Mouse (Mus musculus) erythroid progenitor cell, adult 5-6 weeks (primary cell): ENCODE data around the gene Slc7a6os. TPM values are rescaled to one million over a fixed set of nuclear protein-coding genes. Genes with fewer than 3 reads are reported as not detected.
A peak's percentile ranks its signal among the peaks of the same experiment; 100 is the strongest.
"Not testable (repeated sequence)": the region's sequence is repeated elsewhere in the genome, so short reads cannot be mapped to it uniquely, and the experiment has no call there.

Experiments used
- ATAC-seq: replicated peaks from 2 replicates; pipeline ENCODE4 v1.8.0; 2016; ENCODE audit warnings: moderate number of reproducible peaks, mild to moderate bottlenecking, moderate TSS enrichment, inconsistent platforms; ENCODE audit not compliant: poor library complexity, low FRiP score, severe bottlenecking
- total RNA-seq, 2 experiments: library from RNA; stranded (forward) in 1 of 2; stranded (reverse) in 1 of 2; fragments of 150-400 nt in 1 of 2; fragments of 186-747, 209-891 nt in 1 of 2; gene quantifications; 2 replicates each; pipeline versions ENCODE4 v1.2.3 to v1.2.4; 2015 to 2017; ENCODE audit warnings: low replicate concordance in 2 of 2

The Slc7a6os gene
- total RNA-seq (2015; ENCODE audit: low replicate concordance) = 32.7 and 42.5 TPM in 2 replicates
- total RNA-seq (2017; ENCODE audit: low replicate concordance) = 22.3 and 27.6 TPM in 2 replicates

DNA sequence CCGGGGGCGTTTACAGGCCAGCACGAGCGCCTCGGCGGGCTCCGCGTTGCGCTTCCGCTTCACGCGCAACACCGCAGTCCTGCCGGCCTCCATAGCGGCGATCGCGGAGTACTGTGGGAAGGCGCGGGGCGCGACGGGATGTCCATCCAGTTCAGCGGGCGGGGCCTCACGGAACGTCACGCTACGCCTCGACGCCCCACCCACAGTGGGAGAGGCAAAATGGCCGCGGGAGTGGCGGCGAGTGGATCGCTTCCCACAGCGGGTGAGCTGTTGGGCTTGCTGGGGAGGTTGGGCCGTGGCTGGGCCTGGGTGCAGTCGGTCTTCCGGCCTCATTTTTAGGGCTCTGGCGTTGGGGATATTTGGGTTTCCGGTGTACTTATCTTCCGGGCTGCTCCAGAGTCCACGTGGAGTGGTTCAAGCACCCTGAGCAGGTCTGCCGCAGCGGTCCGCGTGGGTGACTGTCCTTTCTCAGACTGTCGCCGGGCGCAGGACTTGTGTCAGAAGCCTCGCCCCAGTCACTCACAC, at the start of gene Slc7a6os, which contains the start of gene Prmt7:
Gene Slc7a6os, minus strand, starts transcription at position 115 of the 525 bp plus-strand sequence.
Gene Prmt7, plus strand, starts transcription at position 116 of the 525 bp plus-strand sequence.
- ATAC-seq = peak; percentile 97

DNA sequence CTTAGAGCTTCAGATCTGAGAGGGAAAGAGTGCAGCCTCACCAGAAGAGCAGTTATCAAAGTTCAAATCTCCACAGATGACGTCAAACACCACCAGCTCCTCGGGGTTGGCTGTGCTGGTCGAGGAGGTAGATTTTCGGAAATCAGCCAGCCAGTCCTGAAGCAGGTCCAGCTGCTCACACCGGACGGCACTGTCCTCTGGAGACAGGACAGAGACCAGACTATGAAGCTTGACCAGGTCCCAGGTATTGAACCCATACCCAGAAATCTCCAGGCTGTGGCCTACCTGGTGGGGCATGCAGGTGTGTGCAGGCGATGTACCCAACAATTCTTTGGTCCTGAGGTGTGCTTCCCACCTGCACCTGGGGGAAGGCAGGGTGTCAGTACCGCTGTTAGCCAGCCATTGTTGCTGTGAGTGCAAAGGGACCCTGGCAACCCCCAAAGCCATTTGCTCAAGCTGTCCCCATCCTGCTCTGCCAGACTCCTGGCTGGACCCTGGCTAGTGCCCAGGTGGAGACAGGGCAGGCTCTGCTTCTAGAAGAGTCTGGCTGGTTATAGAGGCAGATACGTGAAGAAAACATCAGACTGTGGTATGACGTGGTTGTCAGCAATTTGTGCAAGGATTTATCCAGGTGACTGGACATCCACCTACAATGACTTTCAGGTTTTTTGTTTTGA, 49.0 kb upstream of the Slc7a6os start:
- ATAC-seq = no peak

- ATAC-seq = no peak
Measured at GRCm38 (mm10) chr8:106258169-106258568, 47.4 kb upstream of the Slc7a6os start.

- no peak for ATAC-seq
Measured at GRCm38 (mm10) chr8:106250186-106250585, 39.5 kb upstream of the Slc7a6os start.

DNA sequence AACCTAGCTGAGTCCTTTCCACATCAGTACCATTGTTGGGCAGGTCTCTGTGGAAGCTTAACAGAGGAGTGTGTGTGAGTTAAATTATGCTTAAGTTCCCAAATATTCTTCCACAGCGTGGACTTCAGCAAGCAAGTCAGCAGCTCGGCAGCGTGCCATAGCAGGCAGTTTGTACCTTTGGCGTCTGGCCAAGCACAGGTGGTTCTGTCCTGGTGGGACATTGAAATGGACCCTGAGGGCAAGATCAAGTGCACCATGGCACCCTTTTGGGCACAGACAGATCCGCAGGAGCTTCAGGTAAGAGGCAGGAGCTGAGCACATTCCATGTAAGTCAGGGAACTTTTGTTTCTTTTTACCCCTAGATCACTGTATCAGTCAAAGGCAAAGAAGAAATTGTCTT, 26.4 kb upstream of the Slc7a6os start:
- no peak for ATAC-seq

- ATAC-seq = no peak
Measured at GRCm38 (mm10) chr8:106234567-106235261, 24.0 kb upstream of the Slc7a6os start.

- ATAC-seq = no peak
Measured at GRCm38 (mm10) chr8:106232751-106233150, 22.0 kb upstream of the Slc7a6os start.

GRCm38 (mm10) chr8:106231536-106231935, 20.8 kb upstream of the Slc7a6os start:
- ATAC-seq = no peak

- peak; percentile 79 for ATAC-seq
Measured at GRCm38 (mm10) chr8:106226589-106226988, 15.9 kb upstream of the Slc7a6os start.

DNA sequence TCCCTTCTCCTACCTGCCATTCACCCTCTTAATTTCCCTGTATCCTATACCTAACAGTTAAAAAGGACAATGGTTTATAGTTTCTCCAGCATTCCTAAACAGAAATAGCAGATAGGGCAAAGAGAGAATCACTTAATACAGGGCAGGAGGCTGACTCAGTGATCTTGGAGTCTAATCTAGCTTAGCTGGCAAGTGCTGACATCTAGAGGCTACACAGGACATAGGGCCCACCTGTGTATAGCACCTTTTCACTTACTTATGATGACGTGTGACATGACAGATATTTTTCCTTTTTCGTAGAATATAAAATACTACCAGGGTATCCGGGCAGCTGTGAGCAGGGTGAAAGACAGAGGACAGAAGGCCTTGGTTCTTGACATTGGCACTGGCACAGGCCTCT, 8.9 kb upstream of the Slc7a6os start:
- ATAC-seq = no peak

- ATAC-seq = no peak
Measured at GRCm38 (mm10) chr8:106213959-106214358, 3.2 kb upstream of the Slc7a6os start.

- ATAC-seq = peak; percentile 10
Measured at GRCm38 (mm10) chr8:106211421-106211820, 686 bp upstream of the Slc7a6os start.

DNA sequence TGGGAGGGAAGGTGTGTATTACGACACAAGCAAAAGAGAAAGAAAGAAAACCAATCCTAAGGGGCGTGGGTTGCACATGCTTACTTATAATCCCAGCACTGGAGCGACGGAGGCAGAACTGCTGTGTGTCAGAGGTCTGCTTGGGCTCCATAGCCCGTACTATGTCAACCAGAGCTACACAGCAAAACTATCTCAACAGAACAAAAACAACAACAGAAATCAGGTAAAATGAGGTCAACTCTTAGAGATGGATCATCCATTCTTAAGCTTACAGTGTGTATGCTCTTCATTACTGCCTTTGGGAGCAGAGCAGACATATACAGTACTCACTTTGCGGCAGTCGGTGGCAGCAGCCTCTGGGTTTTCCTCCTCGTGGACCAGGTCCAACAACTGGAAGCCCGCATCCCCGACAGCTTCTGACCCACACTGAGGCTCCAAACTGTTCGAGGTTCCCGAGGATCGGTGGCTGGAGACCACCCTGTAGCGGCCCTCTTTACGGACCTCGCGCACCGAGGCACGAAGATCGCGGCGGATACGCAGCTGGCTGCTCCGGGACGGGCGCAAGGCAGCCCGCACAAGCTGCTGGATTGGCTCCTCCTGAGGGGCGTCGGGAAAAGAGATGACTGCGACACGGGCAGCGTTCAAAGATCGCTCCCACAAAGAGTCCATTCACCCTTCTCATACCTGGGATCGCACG, 552 bp downstream of the Slc7a6os start:
- peak; percentile 39; the same call in 1 of the 2 replicates for ATAC-seq

DNA sequence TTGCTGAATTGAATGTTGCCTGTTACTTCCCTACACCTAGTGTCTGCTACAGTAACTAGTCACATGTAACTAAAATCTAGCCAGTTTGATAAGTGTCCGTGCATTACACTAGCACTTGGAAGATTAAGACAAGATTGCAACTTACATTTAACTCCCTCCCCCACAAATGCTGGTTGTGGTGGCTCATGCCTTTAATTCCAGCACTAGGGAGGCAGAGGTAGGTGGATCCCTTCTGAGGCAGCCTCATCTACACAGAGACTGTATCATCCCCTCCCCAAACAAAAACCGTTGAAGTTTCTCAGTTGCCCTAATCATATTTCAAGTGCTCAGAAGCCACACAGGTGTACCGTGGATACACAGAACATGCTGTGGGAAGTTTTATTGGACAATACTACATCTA, 11.1 kb downstream of the Slc7a6os start:
- ATAC-seq = not testable (repeated sequence)

DNA sequence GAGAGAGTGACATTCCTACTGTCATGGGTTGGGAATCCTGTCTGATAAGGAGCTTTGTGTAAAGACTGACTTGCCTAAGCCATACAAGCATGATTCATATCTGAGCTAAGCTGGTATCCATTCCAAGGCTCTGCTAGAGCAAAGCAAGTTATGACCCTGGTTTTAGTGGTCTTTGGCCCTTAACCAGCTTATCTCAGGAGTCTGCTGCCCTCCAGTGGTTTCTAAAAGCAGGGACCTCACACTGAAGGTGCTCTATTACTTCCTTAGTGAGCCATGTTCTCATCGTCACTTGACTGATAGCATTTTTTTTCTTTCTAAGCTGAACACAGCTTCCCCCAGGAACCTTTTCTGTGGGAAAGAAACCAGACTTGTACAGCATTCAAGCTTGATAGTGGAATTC, 12.0 kb downstream of the Slc7a6os start:
- no peak for ATAC-seq

DNA sequence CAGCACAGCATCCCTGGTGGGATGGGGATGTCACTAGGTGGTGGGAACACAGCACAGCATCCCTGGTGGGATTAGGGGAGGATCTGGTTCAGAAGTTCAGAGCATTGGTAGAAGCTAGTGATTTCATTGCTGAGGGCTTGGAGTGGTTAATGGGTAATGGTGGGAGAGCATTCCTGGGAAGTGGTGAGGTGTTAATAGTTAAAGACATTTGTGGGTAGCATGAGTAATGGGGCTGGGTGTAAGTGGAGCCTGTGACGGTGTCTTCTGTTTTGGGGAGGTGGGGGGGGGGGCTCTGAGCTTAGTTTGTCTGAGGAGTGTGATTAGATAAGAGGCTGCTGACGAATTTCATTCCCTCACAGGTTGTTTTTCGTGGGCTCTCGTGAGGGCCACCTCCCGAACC, 16.7 kb downstream of the Slc7a6os start:
- ATAC-seq = no peak

GRCm38 (mm10) chr8:106193162-106193561, 17.6 kb downstream of the Slc7a6os start:
- ATAC-seq = no peak

DNA sequence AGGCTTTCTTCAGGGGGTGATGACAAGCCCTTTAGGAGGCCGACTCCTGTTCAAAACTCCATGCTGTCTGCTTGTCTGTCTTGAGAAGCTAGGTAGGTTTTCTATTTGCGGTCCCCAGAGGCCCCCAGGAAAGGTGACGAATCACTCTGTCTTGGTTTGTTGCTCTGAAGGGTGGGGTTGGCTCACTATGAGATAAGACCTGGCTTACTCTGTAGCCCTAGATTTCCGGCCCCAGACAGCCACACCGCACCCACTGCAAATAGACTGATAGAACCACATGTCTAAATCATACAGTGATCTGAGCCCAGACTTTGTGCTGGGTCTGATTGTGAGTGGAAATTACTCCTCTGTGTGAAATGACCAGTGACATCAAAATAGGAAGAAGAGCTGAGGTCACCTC, 19.1 kb downstream of the Slc7a6os start:
- no peak for ATAC-seq

GRCm38 (mm10) chr8:106189162-106189561, 21.6 kb downstream of the Slc7a6os start:
- no peak for ATAC-seq

GRCm38 (mm10) chr8:106186394-106186793, 24.3 kb downstream of the Slc7a6os start:
- ATAC-seq = no peak
